Mouse (Mus musculus): ENCODE results near the gene 0610037L13Rik. TPM values are rescaled to one million over a fixed set of nuclear protein-coding genes. Genes with fewer than 3 reads are reported as not detected.

Gene 0610037L13Rik
- total and polyA plus RNA-seq, 3 experiments: 40.7 to 54.3 (median 43.8) TPM

GRCm38 (mm10) chr4:107881631-107882030, 8.0 kb upstream of the 0610037L13Rik start:
- TF ChIP-seq SMC3 (IDR thresholded peaks at IDR 0.05; ENCODE audit: low read depth, low read length): no peak
- peak; percentile 62; the same call in 1 of the 2 replicates for TF ChIP-seq MAFK (IDR thresholded peaks at IDR 0.05; ENCODE audit: insufficient replicate concordance, low read length)
- no peak overlapping the region for H3K4me3 ChIP-seq (replicated peaks in 1 of 3; ENCODE audit: low read depth in 2 of 3, low read length in 2 of 3, poor library complexity in 1 of 3)
- peaks cover 0 to 23% of the 10 kb centered on the region in 2 experiments; a peak in 2 of 4 replicates for H3K4me1 ChIP-seq (ENCODE audit: control insufficient read depth in 1 of 2, insufficient read depth in 2 of 2)
- in situ Hi-C loops (cut with MboI; ENCODE audit: low pct_ligation_motif_present, low pct_unique_long_range_greater_than_20kb, low sequenced_read_pairs) (no loop called here), dilution Hi-C loops (cut with MboI; ENCODE audit: extremely low pct_ligation_motif_present, extremely low pct_unique_long_range_greater_than_20kb, low sequenced_read_pairs) (no loop called here)
- H3K79me2 ChIP-seq (replicated peaks; ENCODE audit: control insufficient read depth, extremely low read depth, insufficient read depth, poor library complexity, severe bottlenecking): peaks cover 23% of the 10 kb centered on the region
- H3K27me3 ChIP-seq (replicated peaks): no peaks in the 10 kb centered on the region
- H3K9ac ChIP-seq (ENCODE audit: insufficient read depth, low read depth): no peak overlapping the region
- H3K9me3 ChIP-seq (replicated peaks; ENCODE audit: low read length): no peaks in the 10 kb centered on the region
- no peak overlapping the region for H3K4me2 ChIP-seq (ENCODE audit: insufficient read depth, low read depth, poor library complexity, severe bottlenecking)
- H3K36me3 ChIP-seq (replicated peaks in 1 of 2; ENCODE audit: control insufficient read depth in 1 of 2, insufficient read depth in 1 of 2, low read length in 1 of 2): peaks cover 37 to 54% of the 10 kb centered on the region in 2 experiments
- DNase-seq (ENCODE audit: extremely low read depth): no peak
- H3K27ac ChIP-seq (ENCODE audit: insufficient read depth, low read depth): no peak overlapping the region

GRCm38 (mm10) chr4:107886371-107886770, 3.2 kb upstream of the 0610037L13Rik start:
- TF ChIP-seq MXI1 (IDR thresholded peaks at IDR 0.05; ENCODE audit: low read depth, low read length): no peak
- no peak for TF ChIP-seq ZKSCAN1 (IDR thresholded peaks at IDR 0.05; ENCODE audit: borderline replicate concordance, low read depth, low read length)
- no peak for TF ChIP-seq CHD2 (IDR thresholded peaks at IDR 0.05; ENCODE audit: low read length)
- no peak for TF ChIP-seq ZMIZ1 (IDR thresholded peaks at IDR 0.05; ENCODE audit: low read depth, low read length)
- no peak for TF ChIP-seq JUN (IDR thresholded peaks at IDR 0.05; ENCODE audit: insufficient read depth, low read depth, low read length)
- H3K36me3 ChIP-seq (replicated peaks in 1 of 2; ENCODE audit: control insufficient read depth in 1 of 2, insufficient read depth in 1 of 2, low read length in 1 of 2): peaks cover 39 to 72% of the 10 kb centered on the region in 2 experiments
- H3K4me1 ChIP-seq (ENCODE audit: control insufficient read depth in 1 of 2, insufficient read depth in 2 of 2): peaks cover 3 to 25% of the 10 kb centered on the region in 2 experiments; a peak in 3 of 4 replicates
- no peak overlapping the region for H3K4me3 ChIP-seq (replicated peaks in 1 of 3; ENCODE audit: low read depth in 2 of 3, low read length in 2 of 3, poor library complexity in 1 of 3)
- peaks cover 10% of the 10 kb centered on the region for H3K79me2 ChIP-seq (replicated peaks; ENCODE audit: control insufficient read depth, extremely low read depth, insufficient read depth, poor library complexity, severe bottlenecking)
- H3K4me2 ChIP-seq (ENCODE audit: insufficient read depth, low read depth, poor library complexity, severe bottlenecking): no peak overlapping the region
- dilution Hi-C loops (cut with MboI; ENCODE audit: extremely low pct_ligation_motif_present, extremely low pct_unique_long_range_greater_than_20kb, low sequenced_read_pairs): no loop called here
- no peaks in the 10 kb centered on the region for H3K9me3 ChIP-seq (replicated peaks; ENCODE audit: low read length)
- H3K27me3 ChIP-seq (replicated peaks): no peaks in the 10 kb centered on the region
- no peak overlapping the region for H3K27ac ChIP-seq (ENCODE audit: insufficient read depth, low read depth)
- no peak for DNase-seq (ENCODE audit: extremely low read depth)
- no peak overlapping the region for H3K9ac ChIP-seq (ENCODE audit: insufficient read depth, low read depth)
- in situ Hi-C loops (cut with MboI; ENCODE audit: low pct_ligation_motif_present, low pct_unique_long_range_greater_than_20kb, low sequenced_read_pairs): no loop called here

- Histone ChIP-seq H3K27me3 (replicated peaks) (no peaks in the 10 kb centered on the region), H3K79me2 (replicated peaks; ENCODE audit: control insufficient read depth, extremely low read depth, insufficient read depth, poor library complexity, severe bottlenecking) (peaks cover 3% of the 10 kb centered on the region; the same call in 1 of the 2 replicates), H3K4me1 (ENCODE audit: control insufficient read depth in 1 of 2, insufficient read depth in 2 of 2) (peaks cover 3 to 19% of the 10 kb centered on the region in 2 experiments; a peak in 3 of 4 replicates), H3K4me3 (replicated peaks in 1 of 3; ENCODE audit: low read depth in 2 of 3, low read length in 2 of 3, poor library complexity in 1 of 3) (peak overlapping the region; percentile 56 to 86 (median 78)), H3K9me3 (replicated peaks; ENCODE audit: low read length) (no peaks in the 10 kb centered on the region), H3K9ac (ENCODE audit: insufficient read depth, low read depth) (peak overlapping the region; percentile 53), H3K36me3 (replicated peaks in 1 of 2; ENCODE audit: control insufficient read depth in 1 of 2, insufficient read depth in 1 of 2, low read length in 1 of 2) (peaks cover 30 to 73% of the 10 kb centered on the region in 2 experiments), H3K27ac (ENCODE audit: insufficient read depth, low read depth) (peak overlapping the region; percentile 77; the same call in 1 of the 2 replicates), H3K4me2 (ENCODE audit: insufficient read depth, low read depth, poor library complexity, severe bottlenecking) (peak overlapping the region; percentile 85)
- TF ChIP-seq JUN (IDR thresholded peaks at IDR 0.05; ENCODE audit: insufficient read depth, low read depth, low read length) (no peak), POLR2A (IDR thresholded peaks at IDR 0.05; ENCODE audit: low read depth, low read length) (no peak), SMC3 (IDR thresholded peaks at IDR 0.05; ENCODE audit: low read depth, low read length) (no peak), HCFC1 (IDR thresholded peaks at IDR 0.05; ENCODE audit: low read depth, low read length) (no peak), RAD21 (IDR thresholded peaks at IDR 0.05; ENCODE audit: low read depth, low read length) (no peak), EP300 (IDR thresholded peaks at IDR 0.05; ENCODE audit: low read length) (no peak), SIN3A (IDR thresholded peaks at IDR 0.05; ENCODE audit: low read length) (no peak), CTCF (conservative IDR thresholded peaks at IDR 0.05 in 1 of 2, IDR thresholded peaks at IDR 0.05 in 1 of 2; ENCODE audit: low read depth in 2 of 2, low read length in 2 of 2) (no peak), KAT2A (IDR thresholded peaks at IDR 0.05; ENCODE audit: insufficient replicate concordance, low read length) (no peak), PAX5 (IDR thresholded peaks at IDR 0.05; ENCODE audit: low read length) (no peak), ZC3H11A (IDR thresholded peaks at IDR 0.05; ENCODE audit: low read depth, low read length) (no peak), UBTF (IDR thresholded peaks at IDR 0.05; ENCODE audit: low read depth, low read length) (no peak), TBP (conservative IDR thresholded peaks at IDR 0.05; ENCODE audit: low read depth, low read length) (no peak), ZMIZ1 (IDR thresholded peaks at IDR 0.05; ENCODE audit: low read depth, low read length) (no peak), MAFK (IDR thresholded peaks at IDR 0.05; ENCODE audit: insufficient replicate concordance, low read length) (no peak), GABPA (IDR thresholded peaks at IDR 0.05; ENCODE audit: insufficient replicate concordance, low read depth, low read length) (no peak), E2F4 (IDR thresholded peaks at IDR 0.05; ENCODE audit: insufficient replicate concordance, low read depth, low read length) (no peak)
- no peak for DNase-seq (ENCODE audit: extremely low read depth)
- in situ Hi-C loops (cut with MboI; ENCODE audit: low pct_ligation_motif_present, low pct_unique_long_range_greater_than_20kb, low sequenced_read_pairs): no loop called here
- dilution Hi-C loops (cut with MboI; ENCODE audit: extremely low pct_ligation_motif_present, extremely low pct_unique_long_range_greater_than_20kb, low sequenced_read_pairs): no loop called here
Measured at GRCm38 (mm10) chr4:107889385-107889730, 255 bp upstream of the 0610037L13Rik start.

All from CH12.LX (cell line).